11 mouse cellular contexts compared by ENCODE assay signal in genomic region chr4:35224101-35224500, GRCm38 (mm10). TPM values are rescaled to one million over a fixed set of nuclear protein-coding genes. Genes with fewer than 3 reads are reported as not detected.
DNase-seq lines count a peak whose midpoint lies in the region; ATAC-seq and TF ChIP-seq lines count a peak whose summit lies in the region.
"Had no signal": no experiment of that assay in that cellular context is flagged by ENCODE, and none has a peak within 500 bp of the region (broad histone marks: within the 10 kb centered on the region; RNA-seq: fewer than 3 reads in every experiment).

No protein-coding gene starts in this region.

- peak overlapping the region; percentile 75; the same call in 1 of the 2 replicates for H3K4me2 ChIP-seq in hindbrain, embryonic 14.5 days (replicated peaks)
- peak overlapping the region; percentile 87 for H3K4me2 ChIP-seq in liver, postnatal 0 days (ENCODE audit: low read depth, low read length)

- no peak overlapping the region for H3K9ac ChIP-seq in hindbrain, embryonic 14.5 days
- H3K9ac ChIP-seq in liver, postnatal 0 days (replicated peaks): no peak overlapping the region

- TF ChIP-seq EP300 in liver, postnatal 0 days (IDR thresholded peaks at IDR 0.05; ENCODE audit: low read depth): no peak

- no peaks in the 10 kb centered on the region for H3K9me3 ChIP-seq in hindbrain, embryonic 14.5 days (ENCODE audit: control insufficient read depth, low read length)
- no peaks in the 10 kb centered on the region for H3K9me3 ChIP-seq in hindbrain, embryonic 10.5 days
- H3K9me3 ChIP-seq in liver, postnatal 0 days (ENCODE audit: low read length): no peaks in the 10 kb centered on the region

- H3K4me1 ChIP-seq in hindbrain, embryonic 14.5 days (replicated peaks; ENCODE audit: control insufficient read depth, insufficient read depth, low read length): peaks cover 6% of the 10 kb centered on the region; the same call in 1 of the 2 replicates
- peaks cover 11% of the 10 kb centered on the region for H3K4me1 ChIP-seq in hindbrain, embryonic 10.5 days (replicated peaks)
- peaks cover 11% of the 10 kb centered on the region for H3K4me1 ChIP-seq in liver, postnatal 0 days (ENCODE audit: insufficient read depth)

- no peak overlapping the region for H3K4me3 ChIP-seq in hindbrain, embryonic 14.5 days (replicated peaks; ENCODE audit: low read length)
- no peak overlapping the region for H3K4me3 ChIP-seq in hindbrain, embryonic 10.5 days
- peak overlapping the region; percentile 76 for H3K4me3 ChIP-seq in liver, postnatal 0 days (ENCODE audit: low read depth, low read length)

- no peak for ATAC-seq in hindbrain, embryonic 14.5 days (ENCODE audit: low FRiP score)
- ATAC-seq in liver, postnatal 0 days: no peak
- ATAC-seq: intestine, embryonic 16.5 days had no signal

- 94% methylated on average over 4 of the region's 4 CpGs for WGBS in hindbrain, embryonic 14.5 days
- 89% methylated on average over 4 of the region's 4 CpGs for WGBS in hindbrain, embryonic 10.5 days
- 73% methylated on average over 4 of the region's 4 CpGs for WGBS in liver, postnatal 0 days (ENCODE audit: insufficient replicate concordance)

- H3K36me3 ChIP-seq in hindbrain, embryonic 14.5 days (replicated peaks; ENCODE audit: control insufficient read depth, insufficient read depth): no peaks in the 10 kb centered on the region
- H3K36me3 ChIP-seq in hindbrain, embryonic 10.5 days: no peaks in the 10 kb centered on the region
- no peaks in the 10 kb centered on the region for H3K36me3 ChIP-seq in liver, postnatal 0 days (replicated peaks; ENCODE audit: insufficient read depth, low read length)

- H3K27me3 ChIP-seq in hindbrain, embryonic 14.5 days (ENCODE audit: control insufficient read depth, insufficient read depth, low read length): no peaks in the 10 kb centered on the region
- H3K27me3 ChIP-seq in hindbrain, embryonic 10.5 days (ENCODE audit: insufficient read depth, poor library complexity, severe bottlenecking): peaks cover 9% of the 10 kb centered on the region; the same call in 1 of the 2 replicates
- no peaks in the 10 kb centered on the region for H3K27me3 ChIP-seq in liver, postnatal 0 days (ENCODE audit: insufficient read depth, low read length)

- H3K27ac ChIP-seq in hindbrain, embryonic 14.5 days: no peak overlapping the region
- H3K27ac ChIP-seq in hindbrain, embryonic 10.5 days: no peak overlapping the region
- no peak overlapping the region for H3K27ac ChIP-seq in liver, postnatal 0 days (ENCODE audit: low read depth)

- TF ChIP-seq CTCF in liver, postnatal 0 days (IDR thresholded peaks at IDR 0.05; ENCODE audit: low read depth): no peak

- no peak for DNase-seq in hindbrain, embryonic 14.5 days (ENCODE audit: low spot score)
- no peak for DNase-seq in hindbrain, embryonic 10.5 days (ENCODE audit: low spot score)
- DNase-seq in 3T3-L1 (ENCODE audit: low read depth, low spot score): peak; percentile 47
- DNase-seq in CD4-positive helper T cell, adult 2 months (ENCODE audit: low read depth, low spot score): peak; percentile 43
- no peak for DNase-seq in liver, postnatal 0 days
- no peak for DNase-seq in right cerebral cortex, adult 18-20 months
- no peak for DNase-seq in ovary, postnatal 36 days (ENCODE audit: low spot score)
- DNase-seq: gastrocnemius, postnatal 14 days; left cerebral cortex, postnatal 4 days; spleen, adult 18-20 months had no signal

RNA-seq across cellular contexts. Expression of gene C9orf72, which starts 1.9 kb away (rescaled TPM):
- polyA plus RNA-seq in hindbrain, embryonic 14.5 days (2014; fragmentation: Nextera tagmentation; extraction: Ambion mirVana): 49.6 and 51.6 TPM in 2 replicates
- 17.2 and 19.5 TPM in 2 replicates for polyA plus RNA-seq in hindbrain, embryonic 10.5 days (2016; fragmentation: Nextera tagmentation; extraction: Ambion mirVana)
- polyA plus RNA-seq in liver, postnatal 0 days (2015; fragmentation: Nextera tagmentation; extraction: Ambion mirVana): 4.8 and 5.8 TPM in 2 replicates

Comparison
In these comparisons a context has a peak if more than half of its experiments do, and no peak if none do; other contexts are left out.
1. DNase-seq: peak in 3T3-L1 (single experiment) and CD4-positive helper T cell, adult 2 months (single experiment); none in hindbrain, embryonic 14.5 days (single experiment), hindbrain, embryonic 10.5 days (single experiment), liver, postnatal 0 days (single experiment), right cerebral cortex, adult 18-20 months (single experiment) and ovary, postnatal 36 days (single experiment).